Comparison of ENCODE assay signal across 22 mouse cellular contexts in the genomic region with DNA sequence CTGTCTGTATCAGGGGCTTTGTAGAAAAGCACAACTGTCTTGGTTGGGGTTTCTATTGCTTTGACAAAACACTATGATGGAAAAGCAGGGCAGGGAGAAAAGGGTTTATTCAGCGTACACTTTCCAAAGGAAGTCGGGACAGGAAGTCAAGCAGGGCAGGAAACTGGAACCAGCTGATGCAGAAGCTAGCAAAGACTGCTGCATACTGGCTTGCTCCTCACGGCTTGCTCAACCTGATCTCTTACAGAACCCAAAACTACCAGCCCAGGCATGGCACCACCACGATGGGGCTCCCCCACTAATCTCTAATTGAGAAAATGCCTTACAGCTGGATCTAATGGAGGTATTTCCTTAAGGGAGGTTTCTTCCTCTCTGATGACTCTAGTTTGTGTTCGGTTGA.
"Had no signal": no experiment of that assay in that cellular context is flagged by ENCODE, and none has a peak within 500 bp of the region (broad histone marks: within the 10 kb centered on the region; RNA-seq: fewer than 3 reads in every experiment).

No protein-coding gene starts in this region.

- H3K4me2 ChIP-seq: kidney, embryonic 15.5 days; liver, embryonic 15.5 days; lung, embryonic 15.5 days; midbrain, embryonic 13.5 days; neural tube, embryonic 12.5 days; neural tube, embryonic 15.5 days; stomach, embryonic 15.5 days had no signal

- H3K9me3 ChIP-seq: kidney, embryonic 15.5 days; liver, embryonic 15.5 days; lung, embryonic 15.5 days; megakaryocyte, embryonic 14.5 days; midbrain, embryonic 10.5 days; midbrain, embryonic 13.5 days; neural tube, embryonic 12.5 days; neural tube, embryonic 15.5 days; stomach, embryonic 15.5 days had no signal

- H3K9ac ChIP-seq: kidney, embryonic 15.5 days; liver, embryonic 15.5 days; lung, embryonic 15.5 days; midbrain, embryonic 13.5 days; neural tube, embryonic 12.5 days; neural tube, embryonic 15.5 days; stomach, embryonic 15.5 days had no signal

- H3K4me3 ChIP-seq: kidney, embryonic 15.5 days; left cerebral cortex, adult 2 months; liver, embryonic 15.5 days; lung, embryonic 15.5 days; megakaryocyte, embryonic 14.5 days; midbrain, embryonic 10.5 days; midbrain, embryonic 13.5 days; neural tube, embryonic 12.5 days; neural tube, embryonic 15.5 days; stomach, embryonic 15.5 days had no signal

- H3K36me3 ChIP-seq: kidney, embryonic 15.5 days; liver, embryonic 15.5 days; lung, embryonic 15.5 days; midbrain, embryonic 10.5 days; midbrain, embryonic 13.5 days; neural tube, embryonic 12.5 days; neural tube, embryonic 15.5 days; stomach, embryonic 15.5 days had no signal

- H3K27me3 ChIP-seq: kidney, embryonic 15.5 days; liver, embryonic 15.5 days; lung, embryonic 15.5 days; megakaryocyte, embryonic 14.5 days; midbrain, embryonic 13.5 days; neural tube, embryonic 12.5 days; neural tube, embryonic 15.5 days; stomach, embryonic 15.5 days had no signal

- ATAC-seq: midbrain, embryonic 13.5 days had no signal

- H3K27ac ChIP-seq: kidney, embryonic 15.5 days; left cerebral cortex, adult 2 months; liver, embryonic 15.5 days; lung, embryonic 15.5 days; midbrain, embryonic 10.5 days; midbrain, embryonic 13.5 days; neural tube, embryonic 12.5 days; neural tube, embryonic 15.5 days; stomach, embryonic 15.5 days had no signal

- DNase-seq: kidney, adult 11 months; kidney, adult 8-10 months; kidney, postnatal 10 days; kidney, postnatal 36 days; layer of hippocampus, postnatal 36 days; lung, adult 18-20 months; lung, postnatal 10 days; lung, postnatal 4 days; right cerebral cortex, adult 18-20 months; right cerebral cortex, postnatal 14 days; spleen, adult 18-20 months; thymus, postnatal 25 days had no signal
